Mouse (Mus musculus) left cerebral cortex, adult 8-10 months (tissue): ENCODE data around the gene Bbs9. TPM values are rescaled to one million over a fixed set of nuclear protein-coding genes. Genes with fewer than 3 reads are reported as not detected.

Experiments
- DNase-seq, 2 experiments: peaks; one replicate each; pipeline ENCODE4 v3.0.0; 2022; ENCODE audit warnings: low spot score in 2 of 2
- total RNA-seq, 4 experiments: library from RNA; stranded (reverse); gene quantifications; 2 replicates each; pipeline ENCODE4 v1.2.4; 2022

Gene Bbs9
- total RNA-seq, 4 experiments from 2014 or later = 48.2 to 51.0 (median 50.1) TPM

DNA sequence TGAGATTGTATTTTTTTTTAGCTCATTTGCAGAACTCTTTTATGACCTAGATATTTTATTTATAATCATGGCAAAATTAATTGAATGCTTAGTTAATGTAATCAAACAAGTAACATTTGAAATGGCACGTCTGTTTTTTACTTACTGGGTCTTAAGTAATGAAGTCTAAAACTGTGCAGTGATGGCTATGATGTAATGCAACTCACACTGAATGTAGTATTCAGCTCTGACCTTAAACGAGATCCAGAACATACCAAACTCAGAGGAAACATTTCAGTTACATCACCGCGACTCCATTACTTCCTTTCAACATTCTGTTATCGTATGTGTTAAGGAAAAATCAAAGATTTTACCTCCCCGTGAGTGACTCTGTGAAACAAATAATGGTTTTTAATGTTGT, 262.4 kb downstream of the Bbs9 start:
- no peak for DNase-seq

- no peak for DNase-seq
Measured at GRCm38 (mm10) chr9:22738861-22739260, 263.3 kb downstream of the Bbs9 start.

DNA sequence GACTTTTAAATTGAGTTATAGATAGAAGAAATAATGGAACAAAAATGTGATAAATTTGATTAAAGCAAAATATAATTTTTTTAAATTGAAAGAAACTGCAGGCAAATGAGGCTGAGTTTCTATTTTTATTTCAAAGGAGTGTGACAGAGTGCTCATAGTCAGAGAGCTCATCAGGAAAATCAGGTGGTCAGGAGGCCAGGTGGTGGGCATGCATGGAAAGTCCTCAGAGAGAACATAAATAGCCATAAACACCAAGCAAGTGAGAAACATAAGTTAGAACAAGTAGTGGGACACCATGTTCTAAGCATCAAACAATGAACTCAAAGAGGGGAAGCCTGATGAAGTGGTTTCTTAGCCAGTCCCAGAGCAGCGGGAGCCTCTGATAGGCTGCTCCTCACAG, 266.5 kb downstream of the Bbs9 start:
- DNase-seq = no peak

DNA sequence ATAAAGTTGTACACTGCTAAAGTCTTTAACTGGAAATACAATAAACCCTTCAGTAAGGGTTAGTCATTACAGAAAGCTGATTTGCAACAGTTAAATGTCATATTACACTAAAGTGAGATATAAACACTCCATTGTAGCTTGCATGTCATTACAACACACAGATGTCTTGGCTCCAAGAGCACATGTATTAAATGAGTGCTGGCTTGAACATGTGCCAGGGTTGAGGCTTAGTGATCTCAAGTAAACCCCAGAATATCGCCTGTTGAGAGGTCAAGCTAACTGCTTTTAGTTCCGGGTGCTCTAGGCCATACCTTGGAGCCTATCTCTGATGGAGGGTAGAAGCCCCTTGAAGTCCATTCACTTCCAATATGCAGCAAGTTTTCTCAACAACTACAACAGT, 273.1 kb downstream of the Bbs9 start:
- no peak for DNase-seq

- DNase-seq = no peak
Measured at GRCm38 (mm10) chr9:22750779-22751545, 275.4 kb downstream of the Bbs9 start.

- DNase-seq = no peak
Measured at GRCm38 (mm10) chr9:22751546-22751929, 276.0 kb downstream of the Bbs9 start.

DNA sequence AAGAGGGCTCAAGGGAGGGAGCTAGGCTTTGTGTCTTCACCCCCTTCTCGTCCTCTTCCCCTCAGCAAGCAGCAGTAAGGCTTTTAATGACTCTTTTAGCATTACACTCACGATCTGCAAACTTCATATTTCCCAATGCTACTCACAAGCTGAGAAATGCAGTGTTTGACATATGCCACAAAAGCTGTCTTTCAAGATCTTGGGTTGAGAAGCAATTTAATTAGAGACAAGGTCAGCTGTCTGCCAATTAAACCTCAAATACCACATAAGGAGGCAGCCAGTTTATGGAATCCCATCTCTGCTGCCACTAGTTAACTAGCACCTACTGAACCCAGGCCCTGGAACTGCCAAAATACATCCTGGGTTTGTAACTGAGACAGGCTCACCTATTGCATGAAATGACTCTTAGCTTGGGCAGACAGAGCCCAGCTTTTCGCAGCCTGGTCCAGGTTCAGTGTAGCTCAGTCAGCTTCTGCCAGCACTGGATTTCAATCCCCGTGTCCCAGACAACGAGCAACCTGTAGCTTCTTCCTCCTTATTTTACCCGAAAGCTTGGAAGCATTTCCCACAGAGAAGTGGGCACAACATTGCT, 278.7 kb downstream of the Bbs9 start:
- DNase-seq = no peak

GRCm38 (mm10) chr9:22758487-22758886, 283.0 kb downstream of the Bbs9 start:
- DNase-seq = no peak

- no peak for DNase-seq
Measured at GRCm38 (mm10) chr9:22759241-22759640, 283.7 kb downstream of the Bbs9 start.

GRCm38 (mm10) chr9:22760376-22760775, 284.9 kb downstream of the Bbs9 start:
- DNase-seq = no peak

- no peak for DNase-seq
Measured at GRCm38 (mm10) chr9:22761487-22761886, 286.0 kb downstream of the Bbs9 start.

- DNase-seq = no peak
Measured at GRCm38 (mm10) chr9:22765618-22766220, 290.2 kb downstream of the Bbs9 start.

GRCm38 (mm10) chr9:22767154-22767553, 291.6 kb downstream of the Bbs9 start:
- DNase-seq = no peak

- no peak for DNase-seq
Measured at GRCm38 (mm10) chr9:22767860-22768259, 292.3 kb downstream of the Bbs9 start.

DNA sequence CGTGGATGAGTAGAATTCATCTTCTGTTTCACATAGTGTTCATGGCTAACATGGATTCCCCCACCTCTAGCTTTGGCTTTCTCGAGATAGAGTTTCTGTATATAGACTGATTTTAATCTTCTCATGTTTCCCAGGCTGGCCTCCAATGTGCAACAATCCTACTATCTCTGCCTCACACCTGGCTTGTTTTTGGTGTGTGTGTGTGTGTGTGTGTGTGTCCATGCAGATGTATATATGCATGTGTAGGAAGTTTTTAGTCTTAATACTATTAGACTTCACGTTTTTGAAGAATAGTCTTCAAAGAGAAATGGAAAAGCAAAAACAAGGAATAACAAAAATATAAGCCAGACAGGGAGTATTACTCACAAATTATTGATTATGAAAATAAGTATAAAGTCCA, 296.3 kb downstream of the Bbs9 start:
- no peak for DNase-seq

GRCm38 (mm10) chr9:22776246-22776961, 300.9 kb downstream of the Bbs9 start:
- DNase-seq = no peak

- no peak for DNase-seq
Measured at GRCm38 (mm10) chr9:22777425-22777824, 301.9 kb downstream of the Bbs9 start.

DNA sequence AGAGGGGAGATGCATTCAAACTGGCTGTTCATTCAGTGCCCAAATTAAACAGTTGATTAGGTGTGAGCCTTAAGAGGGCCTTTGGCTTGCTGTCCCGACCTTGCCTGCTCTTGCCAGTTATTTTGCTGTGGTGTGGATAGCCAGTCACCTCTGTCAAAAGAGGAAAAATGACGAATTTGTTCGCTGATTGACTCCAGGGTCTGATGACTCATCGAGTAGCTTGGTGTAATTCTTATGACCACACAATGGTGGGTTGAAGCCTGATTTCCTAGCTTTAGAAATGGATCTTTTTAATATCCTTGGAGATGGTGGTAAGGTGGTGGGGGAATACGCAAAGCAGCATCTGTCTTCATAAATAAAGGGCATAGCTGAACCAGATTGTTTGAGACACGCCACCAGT, 304.1 kb downstream of the Bbs9 start:
- no peak for DNase-seq

DNA sequence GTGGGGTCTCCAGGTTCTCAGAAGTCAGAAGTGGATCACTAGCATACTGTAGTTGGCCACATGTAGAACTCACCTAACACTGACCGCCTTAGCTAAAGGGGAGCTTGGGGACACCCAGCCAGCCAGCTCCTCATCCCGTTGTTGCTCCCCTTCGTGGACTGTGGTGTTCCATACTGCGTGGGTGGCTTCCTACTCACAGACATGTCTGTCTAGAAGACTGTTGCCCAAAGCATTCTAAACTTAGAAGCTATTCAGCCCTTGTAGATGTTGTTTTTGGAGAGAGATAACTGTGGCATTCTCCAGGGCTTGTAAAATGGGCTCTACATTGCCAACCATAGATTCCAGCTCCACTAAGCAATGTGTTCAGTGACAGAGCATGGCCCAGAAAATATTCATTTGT, 310.5 kb downstream of the Bbs9 start:
- DNase-seq = no peak

DNA sequence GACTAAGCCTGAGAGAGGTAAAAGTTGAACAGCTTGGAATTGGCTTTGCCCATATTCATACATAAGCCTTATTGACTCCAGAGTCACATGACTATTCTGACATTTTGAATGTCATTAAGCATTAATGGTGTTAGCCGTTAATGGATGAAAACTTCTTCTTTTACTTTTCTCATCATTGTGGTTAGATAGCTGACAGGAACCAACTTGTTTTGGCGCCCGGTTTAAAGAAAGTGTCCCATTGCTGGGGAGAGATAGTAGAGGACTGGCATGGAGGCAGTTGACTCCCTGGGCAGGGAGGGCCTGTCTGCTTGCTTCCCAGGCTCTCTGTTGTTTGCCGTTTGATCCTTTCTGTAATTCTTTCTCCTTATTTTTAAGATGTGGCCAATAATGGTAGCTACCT, 312.9 kb downstream of the Bbs9 start:
- no peak for DNase-seq

DNA sequence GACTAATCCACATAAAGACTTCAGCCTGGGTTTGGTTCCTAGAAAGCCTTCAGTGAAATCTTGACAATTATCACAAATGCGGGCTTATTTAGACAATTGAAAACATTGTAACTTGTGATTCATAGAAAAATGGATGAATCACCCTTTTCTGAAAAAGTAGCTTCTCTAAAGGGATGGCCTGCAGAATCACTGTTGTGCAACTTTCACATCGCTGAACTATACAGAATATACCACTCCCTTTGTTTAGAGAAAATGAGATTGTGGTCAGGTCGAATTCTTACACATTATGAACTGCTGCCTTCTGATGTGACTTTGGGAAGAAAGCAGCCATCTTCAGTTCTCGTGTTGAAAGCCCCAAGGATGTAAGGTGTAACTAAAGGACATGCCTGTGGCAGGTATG, 313.3 kb downstream of the Bbs9 start:
- DNase-seq = no peak
